Mouse (Mus musculus) v-Abl transformed pro-B cells (cell line): ENCODE data around the gene Krt23.

Experiments used
- in situ Hi-C, 2 experiments: fragments of 400-800 bp; cut with MboI; formaldehyde crosslinking; loops; one replicate each; pipeline ENCODE4 v1.15.1; 2025; ENCODE audit not compliant: unreplicated experiment in 2 of 2

Gene Krt23

DNA sequence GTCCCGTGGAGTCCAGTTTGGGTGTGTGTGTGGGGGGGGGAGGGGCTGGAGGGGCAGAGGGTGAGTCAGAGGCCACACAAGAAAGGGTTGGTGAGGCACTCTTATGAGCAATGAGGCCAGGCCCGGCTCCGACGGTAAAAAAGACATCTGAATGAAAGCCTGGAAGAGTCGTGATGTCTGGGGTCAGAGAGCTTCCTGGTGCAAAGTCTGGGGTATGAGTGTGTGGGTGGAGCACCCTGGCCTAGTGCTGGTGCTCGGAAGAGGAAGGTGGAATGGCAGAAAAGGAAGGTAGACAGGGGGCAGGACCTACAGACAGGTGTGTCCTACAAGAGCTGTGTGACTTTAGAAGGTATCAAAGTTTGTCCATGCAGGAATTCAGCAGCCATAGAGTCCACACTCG is 34.0 kb downstream of the Krt23 start:
- in situ Hi-C loops = no loop called here

GRCm38 (mm10) chr11:99454759-99455158 is 38.2 kb downstream of the Krt23 start:
- in situ Hi-C loops = no loop called here

GRCm38 (mm10) chr11:99454044-99454443 is 38.9 kb downstream of the Krt23 start:
- in situ Hi-C loops = no loop called here

- in situ Hi-C loops = no loop called here
Observed at GRCm38 (mm10) chr11:99448769-99449168, 44.2 kb downstream of the Krt23 start.

DNA sequence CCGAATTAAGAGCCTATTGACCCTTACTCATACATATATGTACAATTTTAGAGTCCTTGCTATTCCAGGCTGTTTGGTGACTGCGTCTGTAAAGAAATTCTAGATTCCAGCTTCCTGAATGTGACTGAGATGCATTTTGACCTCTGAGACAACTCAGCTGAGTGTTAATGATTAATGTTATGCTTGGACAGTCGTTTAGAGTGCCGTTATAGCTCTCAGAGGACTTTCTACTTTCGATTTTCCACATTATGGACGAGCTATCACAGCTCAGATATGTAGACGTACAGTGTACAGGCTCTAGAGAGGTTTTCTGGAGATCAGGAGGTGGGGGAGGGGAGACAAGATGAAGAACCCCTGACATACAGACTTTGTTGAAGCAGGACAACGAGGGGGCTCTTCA is 51.7 kb downstream of the Krt23 start:
- in situ Hi-C loops = no loop called here

GRCm38 (mm10) chr11:99439465-99439864 is 53.5 kb downstream of the Krt23 start:
- in situ Hi-C loops = no loop called here

DNA sequence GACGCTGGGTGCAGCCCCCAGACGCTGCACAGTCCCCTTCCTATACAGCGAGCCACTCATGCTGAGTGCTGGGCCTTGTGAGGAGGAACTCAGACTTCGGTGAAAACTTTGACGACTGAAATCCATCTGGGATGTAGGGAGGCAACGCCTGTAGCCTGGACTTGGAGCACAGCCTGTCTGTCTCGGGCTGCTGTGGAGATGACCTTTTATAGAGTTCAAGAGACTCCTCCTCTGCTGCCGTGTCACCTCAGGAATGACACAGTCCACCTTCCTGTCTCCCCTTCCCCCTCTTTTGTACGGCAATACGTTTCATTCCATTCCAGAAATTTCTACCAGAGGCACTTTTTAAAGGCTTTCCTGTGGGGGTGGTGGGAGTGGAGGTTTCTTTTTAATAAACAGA is 55.0 kb downstream of the Krt23 start, which contains the start of gene Krt20:
Gene Krt20 (minus strand): TSS at position 179 of the 400 bp plus-strand sequence.
- in situ Hi-C loops = no loop called here

DNA sequence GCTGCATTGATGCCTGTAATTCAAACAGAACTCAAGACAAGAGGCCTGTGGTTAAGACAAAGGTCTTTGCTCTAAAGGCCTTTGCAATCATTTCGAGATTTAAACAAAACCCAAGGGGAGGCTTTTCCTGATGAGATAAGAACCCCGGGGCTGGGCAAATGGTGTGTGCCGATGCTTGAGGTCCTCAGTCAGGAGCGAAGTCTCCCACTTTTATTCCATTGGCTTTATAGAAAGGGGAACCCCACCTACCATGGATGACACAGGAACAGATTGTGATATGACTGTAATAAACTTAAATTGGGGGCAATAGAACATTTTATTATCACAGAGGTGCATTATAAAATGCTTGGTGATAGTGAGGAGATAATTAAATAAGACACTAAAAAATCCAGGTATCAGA is 56.3 kb downstream of the Krt23 start:
- in situ Hi-C loops = no loop called here

DNA sequence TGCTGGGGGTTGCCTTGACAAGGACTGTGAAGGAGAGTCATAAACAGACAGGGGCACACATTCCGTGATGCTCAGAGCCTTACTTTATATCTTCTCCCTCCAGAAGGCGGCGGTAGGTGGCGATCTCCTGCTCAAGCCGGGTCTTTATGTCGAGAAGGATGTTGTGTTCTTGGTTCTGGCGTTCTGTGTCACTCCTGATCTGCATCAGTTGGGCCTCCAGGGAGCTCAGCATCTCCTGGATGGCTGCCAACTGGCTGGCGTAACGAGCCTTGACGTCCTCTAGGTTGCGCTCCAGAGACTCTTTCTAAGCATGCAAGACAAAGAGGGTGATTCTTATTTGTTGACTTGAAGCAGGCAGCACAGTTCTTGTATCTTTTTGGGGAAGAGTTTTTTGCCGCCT is 62.3 kb downstream of the Krt23 start:
- in situ Hi-C loops = no loop called here
